Mouse (Mus musculus): ENCODE data around the gene Krtap12-1. TPM values are rescaled to one million over a fixed set of nuclear protein-coding genes. Genes with fewer than 3 reads are reported as not detected.
"Not testable (repeated sequence)": the region's sequence is repeated elsewhere in the genome, so short reads cannot be mapped to it uniquely, and the experiment has no call there.

Krtap12-1 gene
- polyA plus RNA-seq, 1 experiment = not detected

- Histone ChIP-seq H3K4me1 (ENCODE audit: control insufficient read depth, insufficient read depth, low read length) (no peaks in the 10 kb centered on the region), H3K4me3 (ENCODE audit: insufficient read depth, low read length) (no peak within 1 kb of the TSS)
- TF ChIP-seq POLR2A (IDR thresholded peaks at IDR 0.05; ENCODE audit: extremely low read depth, insufficient read depth, low read length) = no peak
- no peak for TF ChIP-seq CTCF (IDR thresholded peaks at IDR 0.05; ENCODE audit: extremely low read depth, insufficient read depth, low read length)
These were observed 23.3 kb upstream of the Krtap12-1 start, which contains the start of gene Gm9508 for GRCm38 (mm10) chr10:77697133-77697532. Gm9508 (minus strand) TSS chr10:77697233.

DNA sequence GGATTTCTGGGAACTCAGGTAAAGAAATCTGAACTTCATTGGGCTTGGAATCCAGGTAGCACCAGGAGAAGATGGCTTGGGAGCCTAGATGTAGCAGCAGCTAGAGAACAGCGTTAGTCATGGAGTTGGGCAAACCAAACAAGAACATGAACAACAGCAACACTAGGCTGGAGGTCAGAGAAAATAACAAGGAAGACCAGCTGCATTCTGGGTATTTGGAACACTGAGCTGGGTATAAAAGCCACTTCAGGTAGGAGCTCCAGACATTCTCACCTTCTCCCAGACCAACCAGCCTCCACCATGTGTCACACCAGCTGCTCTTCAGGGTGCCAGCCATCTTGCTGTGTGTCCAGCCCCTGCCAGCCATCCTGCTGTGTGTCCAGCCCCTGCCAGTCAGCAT, 14.1 kb upstream of the Krtap12-1 start, which contains the start of gene Gm10272:
Gm10272 (plus strand) TSS at position 301 of the 400 bp plus-strand sequence.
- H3K4me1 ChIP-seq (ENCODE audit: control insufficient read depth, insufficient read depth, low read length) = no peaks in the 10 kb centered on the region
- no peak for TF ChIP-seq POLR2A (IDR thresholded peaks at IDR 0.05; ENCODE audit: extremely low read depth, insufficient read depth, low read length)
- no peak for TF ChIP-seq CTCF (IDR thresholded peaks at IDR 0.05; ENCODE audit: extremely low read depth, insufficient read depth, low read length)
- H3K4me3 ChIP-seq (ENCODE audit: insufficient read depth, low read length) = no peak within 1 kb of the TSS
- H3K27ac ChIP-seq (ENCODE audit: insufficient read depth, low read length) = no peak within 1 kb of the TSS

More at GRCm38 (mm10) chr10:77697133-77697532, 23.3 kb upstream of the Krtap12-1 start, which contains the start of gene Gm9508:
- H3K27ac ChIP-seq (ENCODE audit: insufficient read depth, low read length) = no peak within 1 kb of the TSS

GRCm38 (mm10) chr10:77709831-77710230, 10.6 kb upstream of the Krtap12-1 start:
- no peaks in the 10 kb centered on the region for H3K4me1 ChIP-seq (ENCODE audit: control insufficient read depth, insufficient read depth, low read length)
- TF ChIP-seq CTCF (IDR thresholded peaks at IDR 0.05; ENCODE audit: extremely low read depth, insufficient read depth, low read length) = no peak
- no peak for TF ChIP-seq POLR2A (IDR thresholded peaks at IDR 0.05; ENCODE audit: extremely low read depth, insufficient read depth, low read length)
- H3K4me3 ChIP-seq (ENCODE audit: insufficient read depth, low read length) = no peak overlapping the region
- H3K27ac ChIP-seq (ENCODE audit: insufficient read depth, low read length) = no peak overlapping the region

GRCm38 (mm10) chr10:77711157-77711556, 9.2 kb upstream of the Krtap12-1 start, which contains the start of gene Gm10024:
Gm10024 (plus strand) TSS chr10:77711457.
- H3K27ac ChIP-seq (ENCODE audit: insufficient read depth, low read length); H3K4me3 ChIP-seq (ENCODE audit: insufficient read depth, low read length); H3K4me1 ChIP-seq (ENCODE audit: control insufficient read depth, insufficient read depth, low read length): not testable (repeated sequence)

DNA sequence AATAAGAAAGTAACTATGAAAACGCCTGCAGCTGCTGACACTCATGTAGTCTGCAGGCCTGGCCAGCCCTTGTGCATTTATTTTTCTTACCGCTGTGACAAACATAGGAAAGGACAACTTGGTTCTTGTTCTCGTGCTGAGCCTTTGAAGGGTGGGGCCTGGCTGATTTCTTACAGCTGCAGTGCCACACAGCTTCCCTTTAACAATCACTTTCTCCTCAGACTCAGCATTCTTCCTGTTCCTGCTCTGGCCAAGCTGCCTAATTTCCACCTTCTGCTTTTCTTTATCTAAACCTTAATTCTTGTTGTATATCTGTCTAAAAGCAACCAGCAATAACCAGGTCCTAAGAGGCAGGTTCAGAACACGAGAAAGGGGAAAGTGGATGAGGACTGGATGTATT, 6.7 kb upstream of the Krtap12-1 start:
- Histone ChIP-seq H3K4me1 (ENCODE audit: control insufficient read depth, insufficient read depth, low read length) (no peaks in the 10 kb centered on the region), H3K27ac (ENCODE audit: insufficient read depth, low read length) (no peak overlapping the region), H3K4me3 (ENCODE audit: insufficient read depth, low read length) (no peak overlapping the region)
- TF ChIP-seq CTCF (IDR thresholded peaks at IDR 0.05; ENCODE audit: extremely low read depth, insufficient read depth, low read length) (no peak), POLR2A (IDR thresholded peaks at IDR 0.05; ENCODE audit: extremely low read depth, insufficient read depth, low read length) (no peak)

DNA sequence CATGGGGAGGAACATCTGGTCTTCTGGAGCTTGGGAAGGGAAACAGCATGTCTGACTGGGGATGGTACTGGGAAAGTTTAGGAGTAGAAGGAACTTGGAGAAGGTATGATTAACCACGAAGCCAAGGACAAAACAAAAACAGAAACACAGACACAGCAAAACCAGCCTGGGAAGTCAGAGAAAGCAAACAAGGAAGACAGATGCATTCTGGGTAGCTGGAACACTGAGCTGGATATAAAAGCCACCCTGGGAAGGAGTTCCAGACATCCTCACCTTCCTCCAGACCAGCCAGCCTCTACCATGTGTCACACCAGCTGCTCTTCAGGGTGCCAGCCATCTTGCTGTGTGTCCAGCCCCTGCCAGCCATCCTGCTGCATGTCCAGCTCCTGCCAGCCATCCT, 4.9 kb upstream of the Krtap12-1 start, which contains the start of gene Gm10142:
Gm10142 (plus strand) TSS at position 301 of the 400 bp plus-strand sequence.
- TF ChIP-seq CTCF (IDR thresholded peaks at IDR 0.05; ENCODE audit: extremely low read depth, insufficient read depth, low read length) = no peak
- no peak for TF ChIP-seq POLR2A (IDR thresholded peaks at IDR 0.05; ENCODE audit: extremely low read depth, insufficient read depth, low read length)
- Histone ChIP-seq H3K4me3 (ENCODE audit: insufficient read depth, low read length) (no peak within 1 kb of the TSS), H3K4me1 (ENCODE audit: control insufficient read depth, insufficient read depth, low read length) (no peaks in the 10 kb centered on the region), H3K27ac (ENCODE audit: insufficient read depth, low read length) (no peak within 1 kb of the TSS)

DNA sequence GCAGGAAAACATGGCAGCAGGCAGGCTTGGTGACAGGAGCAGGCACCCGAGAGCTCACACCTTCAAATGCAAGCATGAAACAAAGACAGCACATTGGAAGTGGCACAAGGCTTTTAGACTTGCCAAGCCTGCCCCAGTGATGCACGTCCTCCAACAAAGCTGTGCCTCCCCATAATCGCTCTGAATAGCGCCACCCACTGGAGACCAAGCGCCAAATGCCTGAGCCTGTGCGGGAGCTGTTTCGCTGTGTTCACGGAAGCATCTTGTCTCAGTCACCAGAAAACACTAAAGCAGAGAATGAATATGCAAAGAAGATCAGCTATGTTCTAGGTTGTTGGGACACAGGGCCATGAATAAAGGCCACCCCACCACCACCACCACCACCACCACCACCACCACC, 4.5 kb downstream of the Krtap12-1 start:
- Histone ChIP-seq H3K27ac (ENCODE audit: insufficient read depth, low read length) (no peak overlapping the region), H3K4me3 (ENCODE audit: insufficient read depth, low read length) (no peak overlapping the region), H3K4me1 (ENCODE audit: control insufficient read depth, insufficient read depth, low read length) (no peaks in the 10 kb centered on the region)
- TF ChIP-seq POLR2A (IDR thresholded peaks at IDR 0.05; ENCODE audit: extremely low read depth, insufficient read depth, low read length) (no peak), CTCF (IDR thresholded peaks at IDR 0.05; ENCODE audit: extremely low read depth, insufficient read depth, low read length) (no peak)

DNA sequence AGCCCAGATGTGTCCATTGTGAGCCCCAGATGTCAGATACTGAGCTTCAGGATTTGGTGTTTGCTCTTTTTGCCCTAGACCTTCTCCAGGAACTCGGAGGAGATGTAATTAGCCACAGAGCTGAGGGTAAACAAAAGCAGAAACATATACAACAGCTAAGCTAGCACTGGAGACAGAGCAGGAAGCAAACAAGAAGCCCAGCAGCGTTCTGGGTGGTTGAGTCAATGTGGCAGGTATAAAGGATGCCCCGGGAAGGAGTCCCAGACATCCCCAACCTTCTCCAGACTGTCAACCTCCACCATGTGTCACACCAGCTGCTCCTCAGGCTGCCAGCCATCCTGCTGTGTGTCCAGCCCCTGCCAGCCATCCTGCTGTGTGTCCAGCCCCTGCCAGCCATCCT, 5.8 kb downstream of the Krtap12-1 start, which contains the start of gene Gm10100:
Gm10100 (plus strand) TSS at position 301 of the 400 bp plus-strand sequence.
- Histone ChIP-seq H3K27ac (ENCODE audit: insufficient read depth, low read length) (no peak within 1 kb of the TSS), H3K4me1 (ENCODE audit: control insufficient read depth, insufficient read depth, low read length) (no peaks in the 10 kb centered on the region), H3K4me3 (ENCODE audit: insufficient read depth, low read length) (no peak within 1 kb of the TSS)
- TF ChIP-seq CTCF (IDR thresholded peaks at IDR 0.05; ENCODE audit: extremely low read depth, insufficient read depth, low read length) (no peak), POLR2A (IDR thresholded peaks at IDR 0.05; ENCODE audit: extremely low read depth, insufficient read depth, low read length) (no peak)

DNA sequence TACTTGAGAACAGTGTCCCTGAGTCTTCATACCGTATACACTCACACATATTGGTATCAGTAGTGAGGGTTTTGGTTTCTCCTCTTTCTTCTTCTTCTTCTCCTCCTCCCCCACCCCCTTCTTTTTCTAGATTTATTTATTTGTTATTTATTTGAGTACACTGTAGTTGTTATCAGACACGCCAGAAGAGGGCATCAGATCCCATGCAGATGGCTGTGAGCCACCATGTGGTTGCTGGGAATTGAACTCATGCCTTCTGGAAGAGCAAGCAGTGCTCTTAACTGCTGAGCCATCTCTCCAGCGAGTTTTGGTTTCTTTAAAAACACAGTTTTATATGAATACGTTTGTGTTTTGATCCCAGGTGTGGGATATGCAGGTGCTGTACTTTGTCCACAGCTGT, 7.9 kb downstream of the Krtap12-1 start:
- TF ChIP-seq CTCF (IDR thresholded peaks at IDR 0.05; ENCODE audit: extremely low read depth, insufficient read depth, low read length) = 0 out of 2 replicates have a peak, but pooled peaks have one; percentile 19
- no peak for TF ChIP-seq POLR2A (IDR thresholded peaks at IDR 0.05; ENCODE audit: extremely low read depth, insufficient read depth, low read length)
- no peak overlapping the region for H3K27ac ChIP-seq (ENCODE audit: insufficient read depth, low read length)
- H3K4me3 ChIP-seq (ENCODE audit: insufficient read depth, low read length) = no peak overlapping the region
- no peaks in the 10 kb centered on the region for H3K4me1 ChIP-seq (ENCODE audit: control insufficient read depth, insufficient read depth, low read length)

- Histone ChIP-seq H3K27ac (ENCODE audit: insufficient read depth, low read length) (no peak overlapping the region), H3K4me3 (ENCODE audit: insufficient read depth, low read length) (no peak overlapping the region), H3K4me1 (ENCODE audit: control insufficient read depth, insufficient read depth, low read length) (no peaks in the 10 kb centered on the region)
- TF ChIP-seq POLR2A (IDR thresholded peaks at IDR 0.05; ENCODE audit: extremely low read depth, insufficient read depth, low read length) (no peak), CTCF (IDR thresholded peaks at IDR 0.05; ENCODE audit: extremely low read depth, insufficient read depth, low read length) (peak; percentile 22)
These were observed 8.8 kb downstream of the Krtap12-1 start for GRCm38 (mm10) chr10:77729241-77729640.
